Mouse (Mus musculus) E14TG2a.4 (cell line): ENCODE data around the gene Gm17660.

Experiments used
- CTCF ChIP-seq: conservative IDR thresholded peaks from 2 replicates; pipeline ENCODE4 v1.5.1; 2014; ENCODE audit warnings: low read length
- POU5F1 ChIP-seq: IDR thresholded peaks from 2 replicates; pipeline ENCODE4 v1.6.1; 2014; ENCODE audit warnings: low read length, borderline replicate concordance

DNA sequence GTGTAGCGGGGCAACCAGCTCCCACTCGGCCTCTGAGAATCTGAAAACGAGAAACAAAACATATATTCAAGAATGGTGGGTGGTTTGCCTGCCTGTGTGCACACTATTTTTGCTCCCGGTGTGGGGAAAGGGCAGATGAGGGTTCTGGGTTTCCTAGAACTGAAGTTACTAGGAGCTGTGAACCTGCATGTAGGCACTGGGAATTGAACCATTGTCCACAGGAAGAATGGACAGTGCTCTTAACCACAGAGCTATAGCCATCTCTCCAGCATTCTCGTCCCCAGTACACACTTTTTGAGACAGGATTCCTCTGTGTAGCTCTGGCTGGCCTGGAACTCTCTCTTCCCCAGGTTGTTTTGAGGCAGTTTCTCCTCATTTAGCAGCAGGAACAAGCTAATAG lies 54.9 kb downstream of the Gm17660 start:
- TF ChIP-seq CTCF = no peak
- no peak for TF ChIP-seq POU5F1
